Mouse (Mus musculus) thymus, postnatal 14 days (tissue): ENCODE measurements around the gene Il5ra.
A peak's percentile ranks its signal among the peaks of the same experiment; 100 is the strongest.

Experiments
- DNase-seq: peaks from one replicate; pipeline ENCODE4 v3.0.0; 2021

The Il5ra gene

GRCm38 (mm10) chr6:106748887-106749388, at the start of gene Il5ra:
Gene Il5ra (minus strand): TSS chr6:106749037.
- peak; percentile 50 for DNase-seq

- DNase-seq: peak; percentile 38
Measured at GRCm38 (mm10) chr6:106794094-106794814, 45.4 kb upstream of the Il5ra start.

DNA sequence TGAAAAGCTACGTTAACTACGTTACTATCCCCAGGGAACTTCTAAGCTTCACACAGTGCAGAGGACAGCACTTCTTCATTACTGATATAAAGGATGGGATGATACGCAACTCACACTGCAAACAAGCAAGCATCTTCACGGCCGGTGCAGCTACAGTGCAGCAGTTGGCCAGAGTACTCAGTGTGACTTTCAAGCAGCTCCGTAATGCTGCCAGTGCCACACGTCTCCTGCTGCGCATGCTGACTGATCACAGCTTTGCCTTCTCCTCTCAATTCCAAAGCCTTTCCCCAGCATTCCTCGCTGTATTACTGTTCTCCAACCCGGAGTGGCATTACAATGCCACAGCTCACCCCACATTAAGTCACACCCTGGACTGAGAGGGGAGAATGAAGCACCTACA, 44.8 kb upstream of the Il5ra start:
- no peak for DNase-seq

DNA sequence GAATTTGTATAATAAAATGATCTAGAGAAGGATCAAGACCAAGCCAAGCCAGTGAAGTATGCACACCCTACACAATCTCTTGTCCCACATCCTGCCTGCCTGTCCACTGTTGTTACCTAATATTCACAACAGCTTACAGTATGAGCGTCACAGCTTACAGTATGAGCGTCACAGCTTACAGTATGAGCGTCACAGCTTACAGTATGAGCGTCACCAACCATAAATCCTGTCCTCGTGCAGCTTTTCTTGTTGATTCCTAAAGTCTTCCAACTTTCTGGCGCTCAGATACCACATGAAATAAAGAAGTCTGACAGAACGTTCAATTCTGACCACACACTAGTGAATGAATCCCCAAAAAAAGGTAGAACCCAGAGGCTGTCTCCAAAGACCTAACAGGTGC, 44.3 kb upstream of the Il5ra start:
- DNase-seq: no peak

- no peak for DNase-seq
Measured at GRCm38 (mm10) chr6:106792486-106792885, 43.6 kb upstream of the Il5ra start.

- no peak for DNase-seq
Measured at GRCm38 (mm10) chr6:106791429-106791828, 42.6 kb upstream of the Il5ra start.

GRCm38 (mm10) chr6:106787138-106787537, 38.3 kb upstream of the Il5ra start:
- no peak for DNase-seq

DNA sequence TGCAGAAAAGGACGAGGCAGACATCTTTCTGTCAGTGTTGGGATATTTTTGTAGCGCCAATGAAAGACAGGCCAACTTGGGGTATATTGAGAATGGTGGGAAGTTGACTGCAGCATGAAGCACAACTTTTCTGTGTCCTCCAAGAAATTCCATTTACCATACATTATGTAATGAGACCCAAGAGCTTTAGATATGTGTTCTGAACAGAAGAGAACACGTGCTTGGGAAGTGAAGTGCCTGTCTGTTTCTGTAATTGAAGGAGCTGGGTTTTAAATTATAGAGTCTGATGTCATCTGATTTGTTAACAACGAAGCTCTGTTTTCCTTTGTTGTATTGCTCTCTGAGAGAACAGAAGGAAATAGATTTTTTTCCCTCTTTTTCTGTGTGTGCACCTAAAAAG, 21.2 kb upstream of the Il5ra start:
- DNase-seq: no peak

DNA sequence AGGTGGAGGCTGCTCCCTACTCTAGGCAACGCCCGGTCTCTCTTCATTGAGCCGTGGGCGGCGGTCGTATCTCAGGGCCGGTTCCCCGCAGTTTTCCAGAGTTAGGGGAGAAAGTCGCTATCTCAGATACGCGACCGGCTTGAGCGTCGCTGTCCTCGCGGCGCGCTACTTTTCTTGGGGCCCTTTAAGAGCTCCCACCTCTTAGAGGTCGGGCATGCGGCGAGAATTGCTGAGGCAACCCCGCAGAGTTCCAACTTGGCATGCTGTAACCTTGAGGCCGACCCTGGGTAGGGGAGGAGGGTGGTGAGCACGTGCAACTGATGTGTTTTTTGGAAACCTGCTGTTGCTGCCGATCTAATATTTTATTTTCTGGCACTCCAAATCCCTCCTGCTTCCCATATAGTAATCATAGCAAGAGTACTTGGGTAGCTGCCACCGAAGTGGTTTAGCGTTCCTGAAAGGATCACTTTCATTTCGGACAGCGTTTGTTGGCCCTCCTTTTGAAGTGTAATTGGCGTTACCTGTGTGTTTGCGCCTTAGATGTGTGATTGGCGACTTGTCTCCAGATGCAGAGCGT, 20.5 kb upstream of the Il5ra start:
- no peak for DNase-seq

DNA sequence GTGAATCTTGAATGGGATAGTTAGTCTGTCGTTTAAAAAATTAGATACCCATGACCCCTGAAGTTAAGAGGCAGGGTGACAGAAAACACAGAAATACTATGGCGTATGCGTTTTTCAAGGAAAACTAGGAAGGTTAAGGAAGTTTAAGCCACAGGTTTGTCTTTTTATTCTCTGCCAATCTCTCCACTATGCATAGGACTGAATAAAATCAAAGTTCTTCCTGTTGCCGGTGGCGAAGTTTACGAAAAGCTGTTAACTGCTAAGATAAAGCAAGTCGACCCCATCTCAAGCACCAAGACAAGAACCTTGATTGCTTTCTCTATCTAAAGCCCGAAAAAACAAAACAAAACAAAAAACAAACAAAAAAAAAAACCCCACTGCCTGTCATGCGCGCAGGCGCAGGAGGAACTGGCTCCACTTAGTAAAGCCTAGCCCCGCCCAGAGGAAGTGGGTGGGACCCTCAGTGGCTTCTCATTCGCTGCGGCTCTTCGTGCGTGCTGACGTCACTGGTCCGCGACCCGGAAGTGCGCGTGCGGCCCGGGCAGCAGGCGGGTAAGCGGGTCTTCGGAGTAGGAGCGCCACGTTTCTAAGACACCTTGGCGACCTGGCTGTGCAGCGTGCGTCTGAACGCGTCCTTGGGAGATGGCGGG, 19.9 kb upstream of the Il5ra start, which contains the start of gene Trnt1:
Gene Trnt1, plus strand, starts transcription at position 481 of the 650 bp plus-strand sequence.
- peak; percentile 99 for DNase-seq

DNA sequence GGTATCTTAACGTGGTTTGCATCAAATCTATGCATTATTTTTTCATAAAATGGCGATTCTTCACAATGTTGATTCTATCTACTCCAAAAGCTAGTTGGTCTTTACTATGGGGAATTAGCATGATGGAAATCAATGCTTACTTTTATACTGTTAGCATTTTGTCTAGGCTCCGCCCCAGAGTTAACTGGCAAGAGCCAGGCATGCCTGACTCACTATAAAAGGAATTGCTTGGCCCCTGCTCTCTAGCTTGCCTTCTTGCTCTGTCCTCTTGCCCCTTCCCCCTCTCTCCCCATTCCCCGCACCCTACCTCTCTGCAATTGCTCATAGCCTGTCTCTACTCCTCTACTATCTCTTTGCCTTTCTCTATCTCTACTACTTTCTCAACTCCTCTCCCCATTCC, 17.9 kb upstream of the Il5ra start:
- no peak for DNase-seq

GRCm38 (mm10) chr6:106765892-106766291, 17.1 kb upstream of the Il5ra start:
- DNase-seq: no peak

GRCm38 (mm10) chr6:106761486-106761885, 12.6 kb upstream of the Il5ra start:
- no peak for DNase-seq

DNA sequence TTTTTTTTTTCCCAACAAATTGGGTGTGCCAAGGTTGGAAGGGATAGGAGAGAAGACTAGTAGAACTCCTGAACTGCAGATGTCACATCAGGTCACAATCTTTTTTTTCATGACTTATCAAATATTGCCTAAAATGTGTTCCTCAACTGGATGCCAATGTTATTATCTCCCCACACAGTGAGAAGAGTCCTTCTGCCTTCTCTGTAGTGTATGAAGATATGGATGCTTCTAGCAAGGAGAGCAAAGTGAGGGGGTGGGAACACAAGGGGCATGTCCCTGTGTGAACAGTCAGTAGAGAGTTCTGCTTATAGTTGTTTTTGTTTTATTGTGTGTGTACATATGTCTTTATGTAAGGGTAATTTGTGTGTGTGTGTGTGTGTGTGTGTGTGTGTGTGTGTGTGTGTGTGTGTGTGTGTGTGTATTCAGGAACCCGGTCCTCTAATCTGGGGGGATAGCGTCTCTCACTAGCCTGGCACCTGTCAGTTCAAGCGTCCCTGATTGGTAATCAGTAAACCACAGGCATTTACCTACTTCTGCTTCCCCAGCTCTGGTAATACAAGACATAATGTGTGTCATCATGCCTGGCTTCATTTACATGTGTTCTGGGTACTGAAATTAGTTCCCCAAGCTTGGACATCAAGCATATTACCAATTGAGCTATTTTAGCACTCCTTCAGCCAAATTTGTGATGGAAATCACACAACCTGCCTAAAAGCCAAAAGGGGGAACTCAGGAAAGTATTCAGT, 11.8 kb upstream of the Il5ra start:
- DNase-seq: no peak

GRCm38 (mm10) chr6:106758299-106758698, 9.5 kb upstream of the Il5ra start:
- DNase-seq: no peak

DNA sequence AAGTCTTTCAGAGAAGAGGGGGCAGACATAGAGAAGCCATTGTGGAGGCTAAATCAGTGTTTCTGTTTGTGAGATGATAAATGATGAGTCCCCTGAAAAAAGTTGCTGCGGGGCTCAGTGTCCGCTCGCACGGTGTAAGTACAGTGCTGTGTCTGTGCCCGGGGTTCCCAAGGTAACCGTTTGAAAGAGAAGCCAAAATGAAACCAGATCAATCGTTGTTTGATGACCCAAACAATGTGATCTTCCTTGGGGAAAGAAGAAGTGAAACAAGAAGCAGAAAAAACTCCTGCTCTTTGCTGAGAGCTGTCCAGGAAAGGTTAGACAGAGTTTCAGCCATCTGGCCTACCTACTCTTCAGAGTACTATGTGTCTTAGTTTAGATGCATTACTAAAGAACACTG, 1.5 kb upstream of the Il5ra start:
- no peak for DNase-seq

DNA sequence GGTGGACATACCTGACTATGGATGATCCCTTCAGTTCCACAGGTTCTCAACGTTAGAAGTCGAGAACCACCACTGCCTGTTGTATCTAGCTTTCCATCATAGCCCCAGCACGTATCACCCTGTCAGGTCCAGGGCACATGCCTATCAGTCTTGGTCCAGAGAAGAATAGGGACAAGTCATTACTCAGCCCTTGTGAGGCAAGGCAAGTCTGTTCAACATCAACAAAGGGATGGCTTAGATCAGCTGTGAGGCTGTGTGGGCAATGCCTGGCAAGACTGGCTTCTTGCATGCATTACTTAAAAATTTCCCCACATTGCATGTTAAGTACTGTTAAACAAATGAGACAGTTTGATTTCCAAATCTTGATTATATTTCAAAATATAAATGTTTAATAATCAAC, 1.0 kb downstream of the Il5ra start:
- no peak for DNase-seq

- no peak for DNase-seq
Measured at GRCm38 (mm10) chr6:106747251-106747650, 1.6 kb downstream of the Il5ra start.

DNA sequence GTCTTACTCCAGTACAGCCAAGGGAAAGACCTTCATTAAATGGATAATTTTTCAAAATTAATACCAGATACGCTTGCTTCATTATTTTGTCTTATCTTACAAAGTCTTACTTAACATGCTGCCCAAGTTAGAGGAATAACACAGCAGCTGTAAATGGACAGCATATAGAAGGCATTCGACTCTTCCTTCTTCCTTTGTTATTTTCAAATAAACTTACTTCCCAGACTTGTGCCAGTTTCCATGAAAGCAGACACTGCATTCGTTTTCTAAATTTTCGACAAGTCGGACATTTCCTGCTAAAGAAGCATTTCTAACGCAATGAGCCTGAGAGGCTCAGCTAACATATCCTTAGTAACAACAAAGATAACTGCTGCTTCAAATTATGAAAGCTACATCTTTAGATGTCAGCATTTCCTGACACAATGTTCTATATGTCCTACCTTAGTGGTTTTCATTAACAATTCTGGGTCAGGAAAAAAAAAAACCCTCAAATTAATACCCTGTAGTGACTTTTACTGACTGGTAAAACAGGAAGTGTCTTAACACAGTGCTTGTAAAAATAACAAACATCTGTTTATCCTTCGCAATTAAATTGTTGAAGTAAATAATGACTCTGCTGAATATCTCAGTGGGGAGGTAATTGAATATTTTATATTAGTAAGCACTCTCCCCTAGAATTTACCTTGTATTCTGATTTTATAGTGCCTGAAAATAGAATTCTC, 3.0 kb downstream of the Il5ra start:
- no peak for DNase-seq

GRCm38 (mm10) chr6:106743556-106744233, 5.1 kb downstream of the Il5ra start:
- DNase-seq: no peak

GRCm38 (mm10) chr6:106740244-106740825, 8.5 kb downstream of the Il5ra start:
- no peak for DNase-seq

DNA sequence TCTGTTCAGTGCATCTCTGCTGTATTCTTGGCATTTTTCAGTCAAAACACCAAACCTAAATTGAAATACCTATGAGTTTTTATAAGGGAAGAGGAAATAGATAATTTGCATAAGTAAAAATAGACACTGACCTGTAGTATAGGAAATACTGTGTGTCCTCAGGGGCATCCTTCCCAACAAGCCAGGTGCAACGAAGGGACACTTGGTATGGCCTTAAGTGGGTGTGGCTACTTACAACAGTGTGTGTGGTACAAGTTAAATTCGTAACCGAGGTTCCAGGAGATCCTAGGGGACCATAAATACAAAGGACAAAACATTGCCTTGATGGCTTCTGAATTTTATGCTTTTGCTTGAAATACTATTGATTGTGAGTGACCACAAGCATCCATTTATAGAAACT, 10.6 kb downstream of the Il5ra start:
- DNase-seq: no peak
